Mouse (Mus musculus) embryonic facial prominence, embryonic 15.5 days (tissue): ENCODE data around the gene Fxyd7. TPM values are rescaled to one million over a fixed set of nuclear protein-coding genes. Genes with fewer than 3 reads are reported as not detected.

ENCODE experiments used
- ATAC-seq: fragments of 200-750 bp; cut with Nextera tagmentation; 2 replicates; pipeline ENCODE4 v1.8.0; 2017; ENCODE audit warnings: low read depth, moderate TSS enrichment; ENCODE audit not compliant: insufficient number of reproducible peaks, low FRiP score, low TSS enrichment
- H3K27ac ChIP-seq: fragments of 300-500 bp; sonication (generic); replicated peaks from 2 replicates; pipeline ENCODE4 v1.5.1; 2015; ENCODE audit warnings: mild to moderate bottlenecking, inconsistent platforms
- H3K27me3 ChIP-seq: fragments of 300-500 bp; sonication (generic); 2 replicates; pipeline ENCODE4 v1.6.1; 2015; ENCODE audit warnings: inconsistent platforms
- H3K36me3 ChIP-seq: fragments of 300-500 bp; sonication (generic); 2 replicates; pipeline ENCODE4 v1.6.1; 2015; ENCODE audit warnings: mild to moderate bottlenecking, inconsistent platforms
- H3K4me1 ChIP-seq: fragments of 300-500 bp; sonication (generic); 2 replicates; pipeline ENCODE4 v1.6.1; 2015; ENCODE audit warnings: inconsistent platforms
- H3K4me2 ChIP-seq: fragments of 300-500 bp; sonication (generic); replicated peaks from 2 replicates; pipeline ENCODE4 v1.6.1; 2015; ENCODE audit warnings: mild to moderate bottlenecking, inconsistent platforms
- H3K4me3 ChIP-seq: fragments of 300-500 bp; sonication (generic); replicated peaks from 2 replicates; pipeline ENCODE4 v1.5.1; 2015; ENCODE audit warnings: mild to moderate bottlenecking, inconsistent platforms
- H3K9ac ChIP-seq: fragments of 300-500 bp; sonication (generic); 2 replicates; pipeline ENCODE4 v1.6.1; 2015; ENCODE audit warnings: inconsistent platforms
- H3K9me3 ChIP-seq: fragments of 300-500 bp; sonication (generic); replicated peaks from 2 replicates; pipeline ENCODE4 v1.6.1; 2016; ENCODE audit warnings: inconsistent platforms
- WGBS: fragments of 180-500 bp; shearing (Covaris S2); methylation state at CpG from one replicate; pipeline ENCODE4 v1.1.7; 2015; 5-methylcytosine and 5-hydroxymethylcytosine counted together
- polyA plus RNA-seq: library from polyadenylated mRNA; unstranded; fragments of >200 nt; fragmentation: Nextera tagmentation; extraction: Ambion mirVana; gene quantifications from 2 replicates; pipeline ENCODE4 v1.2.1, GENCODE M21; 2015

Gene Fxyd7
- polyA plus RNA-seq, 1 experiment from 2014 or later: 12.3 TPM

DNA sequence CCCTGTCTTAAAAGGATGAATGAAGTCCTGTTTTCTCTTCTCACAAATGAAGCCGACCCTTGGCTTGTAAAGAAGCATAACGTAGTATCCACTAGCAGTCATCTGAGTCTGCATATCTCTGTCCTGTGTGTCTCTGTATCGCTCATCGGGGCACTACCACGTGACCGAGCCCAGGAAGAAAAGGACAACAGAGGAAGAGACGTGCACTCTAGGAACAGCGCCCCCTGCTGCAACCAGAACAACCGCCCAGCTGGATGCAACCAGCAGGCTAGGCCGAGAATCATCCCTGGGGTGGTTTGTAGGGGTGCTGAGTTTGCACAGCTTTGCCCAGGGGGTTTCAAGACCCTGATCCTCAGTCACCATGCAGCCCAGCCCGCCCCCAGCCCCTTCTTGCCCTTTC lies 16.5 kb downstream of the Fxyd7 start:
- no peaks in the 10 kb centered on the region for H3K27me3 ChIP-seq
- H3K27ac ChIP-seq: no peak overlapping the region
- no peak overlapping the region for H3K9ac ChIP-seq
- WGBS: 55% methylated on average over 11 of the region's 11 CpGs
- no peaks in the 10 kb centered on the region for H3K9me3 ChIP-seq
- H3K4me2 ChIP-seq: no peak overlapping the region
- no peaks in the 10 kb centered on the region for H3K36me3 ChIP-seq
- no peak for ATAC-seq
- no peaks in the 10 kb centered on the region for H3K4me1 ChIP-seq
- no peak overlapping the region for H3K4me3 ChIP-seq

DNA sequence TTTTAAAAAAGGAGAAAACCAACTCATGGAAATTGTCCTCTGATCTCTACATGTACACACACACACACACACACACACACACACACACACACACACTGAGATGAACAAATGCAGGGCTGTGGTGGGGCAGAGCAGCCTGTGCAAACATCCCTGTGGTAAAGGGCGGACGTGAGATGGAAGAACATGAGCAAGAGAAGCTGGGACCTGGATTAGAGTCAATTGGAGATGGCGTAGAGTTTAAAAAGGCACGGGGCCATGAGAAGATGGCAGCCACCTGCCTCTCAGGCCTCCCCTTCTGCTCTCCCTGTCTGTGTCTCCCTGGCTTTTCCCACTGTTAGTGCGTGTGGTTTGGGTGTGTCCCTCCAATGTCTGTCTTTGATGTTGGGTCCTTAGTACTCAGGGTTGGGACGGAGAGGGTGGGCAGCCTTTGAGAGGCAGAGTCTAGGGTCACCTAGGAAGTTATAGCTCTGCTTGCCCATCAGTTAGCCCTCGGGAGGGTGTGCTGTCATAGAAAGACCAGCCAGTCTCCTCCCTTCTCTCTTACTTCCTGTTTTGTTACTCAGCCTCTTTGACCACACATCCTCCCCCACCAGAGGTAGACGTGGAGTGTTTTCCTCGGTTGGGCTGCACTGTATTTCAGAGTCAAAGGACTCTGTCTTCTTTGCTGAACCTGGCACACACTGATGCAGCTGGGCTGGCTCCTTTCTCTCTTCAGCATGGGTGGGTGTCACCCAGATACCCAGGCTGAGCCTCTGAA lies 17.7 kb downstream of the Fxyd7 start:
- no peak overlapping the region for H3K4me3 ChIP-seq
- H3K4me2 ChIP-seq: no peak overlapping the region
- no peaks in the 10 kb centered on the region for H3K27me3 ChIP-seq
- no peaks in the 10 kb centered on the region for H3K4me1 ChIP-seq
- no peak overlapping the region for H3K9ac ChIP-seq
- ATAC-seq: no peak
- H3K9me3 ChIP-seq: no peaks in the 10 kb centered on the region
- WGBS: 57% methylated on average over 9 of the region's 9 CpGs
- H3K27ac ChIP-seq: no peak overlapping the region
- no peaks in the 10 kb centered on the region for H3K36me3 ChIP-seq

DNA sequence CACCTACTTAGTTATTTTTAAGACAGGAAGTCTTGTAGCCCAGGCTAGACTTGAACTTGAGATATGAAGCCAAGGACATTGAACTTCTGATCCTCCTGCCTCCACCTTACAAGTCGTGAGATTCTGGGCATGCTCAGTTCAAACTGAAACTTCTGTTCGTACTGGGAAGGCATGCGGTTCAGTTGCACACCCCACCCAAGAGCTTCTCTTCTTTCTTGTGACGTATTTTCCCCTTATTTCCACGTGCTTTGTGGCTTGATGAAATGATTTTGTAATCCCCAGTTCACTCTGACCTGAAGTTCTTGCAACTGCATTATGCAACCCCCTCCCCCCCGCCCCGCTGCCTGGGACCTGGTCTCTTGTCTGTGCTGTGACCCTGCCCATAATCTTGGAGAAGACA lies 19.5 kb downstream of the Fxyd7 start:
- H3K9me3 ChIP-seq: no peaks in the 10 kb centered on the region
- 68% methylated on average over 7 of the region's 7 CpGs for WGBS

DNA sequence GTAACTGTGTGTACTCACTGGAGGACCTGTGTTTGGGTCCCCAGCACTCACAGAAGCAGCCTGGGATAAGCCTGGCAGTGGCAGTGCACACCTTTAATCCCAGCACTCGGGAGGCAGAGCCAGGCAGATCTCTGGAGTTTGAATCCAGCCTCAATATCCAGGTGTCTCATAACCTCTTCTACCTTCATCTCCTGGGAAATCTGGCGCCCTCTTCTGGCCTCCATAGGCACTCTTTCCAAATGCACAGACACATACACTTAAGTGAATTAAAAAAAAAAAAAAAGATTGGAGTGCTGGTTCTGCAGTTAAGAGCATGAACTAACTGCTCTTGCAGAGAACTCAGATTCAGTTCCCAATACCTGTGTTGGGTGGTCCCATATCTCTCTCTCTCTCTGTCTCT lies 20.6 kb downstream of the Fxyd7 start:
- no peak overlapping the region for H3K27ac ChIP-seq
- no peaks in the 10 kb centered on the region for H3K9me3 ChIP-seq
- H3K36me3 ChIP-seq: no peaks in the 10 kb centered on the region
- no peak overlapping the region for H3K4me2 ChIP-seq
- H3K9ac ChIP-seq: no peak overlapping the region
- ATAC-seq: no peak
- H3K4me3 ChIP-seq: no peak overlapping the region
- WGBS: 66% methylated on average over 2 of the region's 2 CpGs
- no peaks in the 10 kb centered on the region for H3K27me3 ChIP-seq
- H3K4me1 ChIP-seq: no peaks in the 10 kb centered on the region

More for the DNA sequence above, 19.5 kb downstream of the Fxyd7 start:
- Histone ChIP-seq H3K4me1 (no peaks in the 10 kb centered on the region), H3K4me3 (no peak overlapping the region), H3K27ac (no peak overlapping the region), H3K4me2 (no peak overlapping the region), H3K36me3 (no peaks in the 10 kb centered on the region), H3K27me3 (no peaks in the 10 kb centered on the region), H3K9ac (no peak overlapping the region)
- ATAC-seq: no peak

DNA sequence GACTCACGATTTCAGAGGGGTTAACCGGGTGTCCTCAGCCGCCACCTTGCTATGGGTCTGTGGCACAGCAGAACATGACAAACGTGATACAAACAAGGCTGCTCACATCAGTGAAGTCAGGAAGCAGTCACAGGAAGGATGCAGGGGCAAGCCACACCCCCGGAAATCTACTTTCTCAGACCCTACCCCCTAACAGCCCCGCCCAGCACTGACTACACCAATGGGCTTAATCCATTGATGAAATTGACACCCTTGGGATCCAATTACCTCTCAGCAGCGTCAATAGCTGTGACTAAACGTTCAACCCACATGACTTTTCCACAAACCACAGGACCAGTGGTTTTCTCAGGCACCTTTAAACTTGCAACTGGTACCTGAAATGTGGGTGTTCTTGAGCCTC lies 22.7 kb downstream of the Fxyd7 start:
- no peaks in the 10 kb centered on the region for H3K4me1 ChIP-seq
- no peak for ATAC-seq
- H3K4me2 ChIP-seq: no peak overlapping the region
- no peak overlapping the region for H3K27ac ChIP-seq
- no peak overlapping the region for H3K9ac ChIP-seq
- H3K27me3 ChIP-seq: no peaks in the 10 kb centered on the region
- no peak overlapping the region for H3K4me3 ChIP-seq
- H3K36me3 ChIP-seq: no peaks in the 10 kb centered on the region
- WGBS: 67% methylated on average over 8 of the region's 8 CpGs
- no peaks in the 10 kb centered on the region for H3K9me3 ChIP-seq

DNA sequence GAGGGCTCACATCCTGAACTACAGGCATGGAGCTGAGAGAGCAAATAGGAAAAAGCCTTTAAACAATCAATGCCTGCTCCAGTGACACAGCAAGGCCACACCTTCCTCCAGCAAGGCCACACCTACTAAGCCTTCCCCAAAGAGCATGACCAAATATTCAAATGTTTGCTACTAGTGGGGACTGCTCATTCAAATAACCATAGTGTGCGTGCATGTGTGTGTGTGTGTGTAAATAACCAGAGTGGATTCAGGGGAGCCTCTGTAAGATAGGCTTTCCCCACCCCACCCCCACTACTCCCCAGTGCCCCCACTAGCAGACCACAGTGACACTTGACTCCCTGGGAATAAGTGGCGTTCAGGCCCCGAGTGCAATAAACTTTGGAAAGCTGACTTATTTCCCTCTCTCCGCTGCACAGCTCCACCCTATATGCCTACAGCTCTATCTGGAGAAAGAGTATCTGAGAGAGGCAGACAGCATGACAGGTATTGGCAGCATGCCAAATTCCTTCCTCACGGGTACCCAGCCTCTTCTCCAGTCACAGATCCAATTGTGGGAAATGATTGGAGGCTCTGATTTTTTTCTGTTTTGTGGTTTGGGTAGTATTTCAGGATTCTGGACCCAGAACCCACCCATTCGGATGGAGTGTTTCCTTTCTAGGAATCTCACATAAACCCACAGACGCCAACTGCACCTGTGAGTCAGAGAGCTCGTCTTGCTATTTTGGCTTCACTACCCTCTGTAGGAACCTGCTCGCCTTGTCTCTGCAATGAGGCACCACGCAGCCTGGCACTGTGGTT lies 34.0 kb downstream of the Fxyd7 start:
- Histone ChIP-seq H3K27ac (peak overlapping the region; percentile 63), H3K4me3 (no peak overlapping the region)
- 15% methylated on average over 10 of the region's 10 CpGs for WGBS

DNA sequence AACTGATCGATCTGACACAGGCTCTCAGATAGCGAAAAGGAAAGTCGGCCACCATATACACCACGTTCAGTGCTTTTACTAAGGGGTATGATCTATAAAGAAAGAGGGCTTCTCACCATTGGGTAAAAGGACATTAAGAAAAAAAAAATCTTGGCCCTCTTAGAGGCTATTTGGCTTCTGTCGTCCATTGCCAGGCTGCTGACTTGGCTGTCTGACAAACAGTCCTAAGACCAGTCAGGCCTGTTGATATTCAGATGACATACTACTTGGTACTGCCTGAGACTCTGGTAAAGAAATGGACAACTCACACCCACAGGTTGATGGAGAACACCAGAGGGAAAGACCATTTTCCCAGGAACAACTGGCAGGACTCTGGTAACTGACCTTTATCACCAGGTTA lies 38.3 kb downstream of the Fxyd7 start:
- Histone ChIP-seq H3K27me3 (no peaks in the 10 kb centered on the region), H3K4me2 (no peak overlapping the region), H3K4me1 (peaks cover 15% of the 10 kb centered on the region), H3K4me3 (no peak overlapping the region), H3K9ac (no peak overlapping the region), H3K36me3 (no peaks in the 10 kb centered on the region), H3K9me3 (no peaks in the 10 kb centered on the region), H3K27ac (no peak overlapping the region)
- no peak for ATAC-seq
- 71% methylated on average over 5 of the region's 5 CpGs for WGBS

More for the DNA sequence above, 34.0 kb downstream of the Fxyd7 start:
- no peaks in the 10 kb centered on the region for H3K27me3 ChIP-seq
- ATAC-seq: peak; percentile 75
- H3K4me2 ChIP-seq: no peak overlapping the region
- no peaks in the 10 kb centered on the region for H3K9me3 ChIP-seq
- no peaks in the 10 kb centered on the region for H3K36me3 ChIP-seq
- no peak overlapping the region for H3K9ac ChIP-seq
- peaks cover 15% of the 10 kb centered on the region for H3K4me1 ChIP-seq

DNA sequence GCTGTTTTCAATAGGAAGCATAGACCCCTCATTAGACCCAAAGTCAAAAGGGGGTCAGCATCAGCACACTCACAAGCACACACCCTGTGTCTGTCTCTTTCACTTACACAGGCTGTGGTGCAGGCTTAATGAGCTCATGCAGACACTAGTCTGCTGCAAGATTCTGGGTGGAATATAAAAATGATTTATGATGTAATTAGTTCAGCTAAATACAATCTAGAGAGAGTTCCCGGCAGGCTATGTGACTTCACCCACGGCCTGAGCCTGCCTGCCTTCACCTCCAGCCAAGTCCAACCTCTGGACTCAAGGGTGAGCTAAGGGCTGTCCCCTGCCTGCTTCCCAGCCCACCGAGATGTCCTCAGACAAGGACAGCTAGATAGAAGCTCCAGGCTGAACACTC lies 42.4 kb downstream of the Fxyd7 start:
- WGBS: 69% methylated on average over 3 of the region's 3 CpGs
- Histone ChIP-seq H3K4me2 (no peak overlapping the region), H3K36me3 (no peaks in the 10 kb centered on the region), H3K4me1 (no peaks in the 10 kb centered on the region), H3K4me3 (no peak overlapping the region), H3K27ac (no peak overlapping the region), H3K9ac (no peak overlapping the region), H3K27me3 (no peaks in the 10 kb centered on the region), H3K9me3 (no peaks in the 10 kb centered on the region)
- no peak for ATAC-seq

DNA sequence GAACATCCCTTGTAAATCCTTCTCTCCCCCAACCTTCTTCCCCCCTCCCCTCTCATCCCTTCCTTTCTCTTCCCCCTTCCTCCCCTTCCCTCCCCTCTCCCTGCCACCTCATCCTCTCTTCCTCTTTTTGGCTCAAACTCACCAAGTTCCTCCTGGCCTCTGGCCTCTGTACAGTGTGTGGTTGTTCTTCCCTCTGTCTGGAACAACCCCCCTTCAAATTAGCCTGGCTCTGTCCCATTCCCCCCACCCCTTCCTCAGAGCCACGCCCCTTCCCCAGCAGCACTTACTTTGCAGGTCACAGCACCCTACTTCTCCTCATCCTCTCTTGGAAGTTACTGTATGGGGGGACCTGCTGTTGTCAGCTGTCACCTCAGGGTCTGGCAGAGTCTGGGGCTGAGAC lies 43.1 kb downstream of the Fxyd7 start:
- H3K36me3 ChIP-seq: no peaks in the 10 kb centered on the region
- no peak overlapping the region for H3K27ac ChIP-seq
- H3K4me1 ChIP-seq: no peaks in the 10 kb centered on the region
- H3K9me3 ChIP-seq: no peaks in the 10 kb centered on the region
- 53% methylated on average over 1 of the region's 1 CpGs for WGBS
- no peak overlapping the region for H3K9ac ChIP-seq
- H3K4me2 ChIP-seq: no peak overlapping the region
- ATAC-seq: no peak
- no peak overlapping the region for H3K4me3 ChIP-seq
- H3K27me3 ChIP-seq: no peaks in the 10 kb centered on the region

DNA sequence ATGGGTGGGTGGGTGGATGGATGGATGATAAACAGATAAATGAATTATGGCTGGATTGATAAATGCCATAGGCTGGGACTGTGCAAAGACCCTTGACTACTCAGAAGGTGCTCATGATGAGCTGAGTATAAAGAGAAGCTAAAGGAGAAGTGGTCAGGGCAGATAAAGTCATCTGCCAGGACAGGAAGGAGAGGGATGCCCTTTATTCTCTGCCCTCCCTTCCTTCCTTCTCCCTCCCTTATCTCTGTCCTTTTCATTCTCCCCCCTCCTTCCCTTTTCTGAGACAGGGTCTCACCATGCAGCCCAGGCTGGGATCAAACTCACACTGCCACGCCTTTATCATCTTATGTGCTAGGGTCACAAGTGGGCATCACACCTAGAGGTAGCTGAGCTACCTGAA lies 43.5 kb downstream of the Fxyd7 start:
- WGBS: 88% methylated on average over 1 of the region's 1 CpGs
- Histone ChIP-seq H3K27me3 (no peaks in the 10 kb centered on the region), H3K4me2 (no peak overlapping the region), H3K36me3 (no peaks in the 10 kb centered on the region), H3K9ac (no peak overlapping the region), H3K27ac (no peak overlapping the region), H3K9me3 (no peaks in the 10 kb centered on the region), H3K4me1 (no peaks in the 10 kb centered on the region), H3K4me3 (no peak overlapping the region)
- ATAC-seq: 0 out of 2 replicates have a peak, but pooled peaks have one; percentile 16

DNA sequence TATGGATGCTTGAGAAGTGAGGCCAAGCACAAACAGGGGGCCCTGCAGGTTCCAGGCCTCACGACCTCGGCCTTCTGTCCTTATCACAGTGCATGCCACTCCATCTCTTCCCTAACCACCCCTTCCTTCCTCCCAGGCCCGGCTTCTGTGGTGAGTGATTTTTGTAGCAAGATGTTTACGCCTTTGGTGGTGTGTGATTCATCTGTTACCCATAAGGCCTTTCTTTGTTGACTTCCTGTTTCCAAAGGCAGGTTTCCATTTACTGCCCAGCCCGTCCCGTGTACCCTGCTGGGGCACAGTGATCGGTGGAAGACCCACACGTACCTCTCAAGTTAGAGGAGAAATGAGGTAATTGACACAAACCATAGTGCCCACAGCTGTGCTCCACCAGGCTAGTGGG lies 48.6 kb downstream of the Fxyd7 start:
- H3K36me3 ChIP-seq: no peaks in the 10 kb centered on the region
- H3K27ac ChIP-seq: no peak overlapping the region
- H3K4me3 ChIP-seq: no peak overlapping the region
- H3K4me1 ChIP-seq: peaks cover 11% of the 10 kb centered on the region
- no peak overlapping the region for H3K4me2 ChIP-seq
- H3K9ac ChIP-seq: no peak overlapping the region
- WGBS: 75% methylated on average over 8 of the region's 8 CpGs
- H3K27me3 ChIP-seq: no peaks in the 10 kb centered on the region
- H3K9me3 ChIP-seq: no peaks in the 10 kb centered on the region
- ATAC-seq: no peak
